Mouse (Mus musculus) left cerebral cortex, adult 18-20 months (tissue): ENCODE data around the gene Kcnip2. TPM values are rescaled to one million over a fixed set of nuclear protein-coding genes. Genes with fewer than 3 reads are reported as not detected.

Source experiments
- DNase-seq, 2 experiments: peaks; one replicate each; pipeline ENCODE4 v3.0.0; 2021 to 2022; ENCODE audit warnings: low spot score in 2 of 2, mixed read lengths in 1 of 2
- total RNA-seq, 2 experiments: library from RNA; stranded (reverse); gene quantifications; 2 replicates each; pipeline ENCODE4 v1.2.3; 2021

The Kcnip2 gene
- total RNA-seq, 2 experiments from 2014 or later, result 148 to 164 TPM

DNA sequence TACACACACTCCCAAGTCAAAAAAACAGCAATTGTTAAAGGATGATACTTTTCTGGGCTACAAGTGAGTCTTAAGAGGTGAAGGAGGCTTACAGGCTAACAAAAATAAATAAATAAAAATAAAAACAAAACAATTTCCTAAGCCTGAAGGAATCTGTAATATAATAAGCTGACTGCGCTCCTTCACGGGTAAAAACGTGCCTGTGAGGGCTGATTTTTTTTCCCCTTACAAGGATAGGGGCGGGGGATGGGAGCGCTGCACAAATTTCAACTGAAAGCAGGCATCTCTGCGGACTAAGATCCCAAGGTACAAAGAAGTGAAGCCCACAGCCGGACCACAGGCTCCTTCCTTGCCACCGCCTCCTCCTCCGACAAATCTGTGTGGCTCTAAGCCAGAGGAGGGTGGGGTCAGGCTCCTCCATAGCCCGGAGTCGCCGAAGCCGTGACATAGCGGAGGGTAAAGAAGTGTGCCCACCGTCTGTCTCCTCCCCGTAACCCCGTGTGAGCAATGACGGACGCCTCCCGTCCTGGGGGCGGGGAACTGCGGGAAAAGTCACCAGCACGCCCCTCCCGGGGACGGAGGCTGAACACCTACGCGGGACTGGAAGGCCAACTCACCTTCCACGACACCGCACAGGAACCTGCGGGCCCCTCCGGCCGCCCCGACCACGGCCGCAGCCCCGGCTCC, 33.4 kb downstream of the Kcnip2 start:
- peak; percentile 45 to 54 for DNase-seq

DNA sequence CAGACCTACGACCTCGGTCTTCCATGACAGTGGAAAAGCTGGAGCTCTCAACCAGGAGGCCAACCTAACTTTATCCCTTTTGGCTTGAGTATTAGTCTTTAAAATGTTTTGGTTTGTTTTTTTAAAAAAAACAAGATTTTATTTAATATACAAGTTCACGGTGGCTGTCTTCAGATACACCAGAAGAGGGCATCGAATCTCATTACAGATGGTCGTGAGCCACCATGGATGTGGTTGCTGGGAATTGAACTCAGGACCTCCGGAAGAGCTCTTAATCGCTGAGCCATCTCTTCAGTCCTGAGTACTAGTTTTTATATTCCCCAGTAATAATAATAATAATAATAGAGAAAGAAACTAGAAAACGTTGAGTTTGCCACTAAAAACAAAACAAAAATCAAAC, 34.2 kb downstream of the Kcnip2 start:
- no peak for DNase-seq

GRCm38 (mm10) chr19:45780350-45780915, 35.4 kb downstream of the Kcnip2 start:
- no peak for DNase-seq

- DNase-seq, result peak; percentile 31 to 48
Observed at GRCm38 (mm10) chr19:45775486-45775885, 40.4 kb downstream of the Kcnip2 start.

GRCm38 (mm10) chr19:45771501-45771900, 44.4 kb downstream of the Kcnip2 start:
- no peak for DNase-seq

GRCm38 (mm10) chr19:45760810-45761209, 55.1 kb downstream of the Kcnip2 start:
- no peak for DNase-seq

- DNase-seq, result no peak
Observed at GRCm38 (mm10) chr19:45758671-45759070, 57.2 kb downstream of the Kcnip2 start.

- DNase-seq, result no peak
Observed at GRCm38 (mm10) chr19:45753551-45753950, 62.3 kb downstream of the Kcnip2 start.

DNA sequence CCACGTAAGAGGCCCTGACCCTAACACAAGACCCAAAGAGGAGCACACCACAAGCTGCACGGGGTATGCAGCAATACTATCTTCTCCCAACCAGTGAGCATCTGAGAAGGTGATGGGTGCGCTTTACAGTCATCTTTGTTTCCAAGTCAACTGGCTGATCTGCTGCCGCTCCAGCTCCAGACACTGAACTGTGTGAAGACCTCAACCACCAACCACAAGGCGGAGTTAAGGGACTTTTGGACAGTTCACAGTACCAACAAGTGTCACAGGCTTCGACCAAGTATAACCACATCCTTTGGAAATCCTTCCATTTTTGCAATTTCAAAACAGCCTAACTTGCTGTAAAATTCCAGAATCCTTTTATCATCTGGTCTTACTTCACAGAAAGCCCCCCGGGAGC, 64.0 kb downstream of the Kcnip2 start:
- DNase-seq, result no peak

DNA sequence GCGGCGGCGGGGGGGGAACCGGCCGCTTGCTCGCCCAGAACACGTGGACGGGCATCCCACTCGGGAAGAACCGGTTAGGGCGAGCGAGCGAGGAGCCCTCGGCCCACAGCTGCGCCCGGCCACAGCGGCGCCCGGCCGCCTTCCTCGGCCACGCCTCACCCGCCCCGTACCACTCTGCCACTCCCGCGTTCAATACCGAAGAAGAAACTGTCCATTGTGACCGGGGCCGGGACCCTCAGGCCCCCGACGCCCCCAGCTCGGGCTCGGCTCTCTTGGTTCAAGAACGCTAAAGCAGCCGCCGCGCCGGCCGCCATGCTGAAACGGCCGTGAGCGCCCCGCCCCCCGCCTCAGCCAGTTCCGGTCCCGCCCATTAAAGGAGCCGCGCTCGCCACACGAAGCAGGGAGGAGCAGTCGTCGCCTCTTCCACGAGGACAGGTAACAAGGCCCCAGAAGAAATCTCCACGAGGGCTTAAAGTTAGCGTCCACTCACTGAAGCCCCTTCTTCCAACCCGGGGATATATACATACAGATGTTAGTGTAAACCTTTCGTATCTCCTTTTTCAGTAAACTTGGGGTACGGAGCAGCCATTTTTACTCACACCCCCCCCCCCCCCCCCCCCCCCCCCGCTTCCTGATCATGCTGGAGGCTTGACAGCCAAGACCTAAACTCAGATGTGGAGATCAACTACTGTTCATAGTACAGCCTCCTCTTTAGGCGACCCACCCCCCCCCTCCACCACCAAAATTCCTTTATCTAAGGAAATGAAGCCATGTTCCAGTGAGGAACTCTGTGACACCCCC, 66.4 kb downstream of the Kcnip2 start, which contains the start of gene Npm3:
TSS of gene Npm3 (minus strand) at position 349 of the 801 bp plus-strand sequence.
- DNase-seq, result peak; percentile 74 to 82

- no peak for DNase-seq
Observed at GRCm38 (mm10) chr19:45748691-45749242, 67.1 kb downstream of the Kcnip2 start.

DNA sequence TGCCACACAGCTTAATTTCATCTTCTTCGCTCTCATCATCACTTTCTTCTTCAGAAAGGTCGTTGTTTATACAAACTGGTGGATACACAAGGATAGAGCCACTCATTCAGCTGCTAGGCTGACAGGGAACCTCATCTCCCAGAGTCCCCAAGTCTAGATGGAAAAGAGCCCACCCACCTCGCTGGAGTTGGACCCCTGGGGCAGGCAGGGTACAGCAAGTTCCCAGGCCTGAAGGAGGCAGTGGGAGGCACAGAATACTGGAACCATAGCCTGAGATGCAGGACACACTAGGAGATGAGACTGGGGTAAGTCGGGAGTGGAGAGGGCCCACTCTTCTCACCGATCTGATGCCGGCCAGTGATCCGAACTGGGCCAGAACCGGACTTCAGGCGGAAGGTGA, 67.7 kb downstream of the Kcnip2 start:
- DNase-seq, result no peak

GRCm38 (mm10) chr19:45747028-45747867, 68.6 kb downstream of the Kcnip2 start:
- DNase-seq, result peak; percentile 87 to 88

GRCm38 (mm10) chr19:45746153-45747020, 69.5 kb downstream of the Kcnip2 start:
- DNase-seq, result peak; percentile 72 to 77

- DNase-seq, result no peak
Observed at GRCm38 (mm10) chr19:45745344-45746152, 70.3 kb downstream of the Kcnip2 start.

- no peak for DNase-seq
Observed at GRCm38 (mm10) chr19:45743619-45744018, 72.2 kb downstream of the Kcnip2 start.

GRCm38 (mm10) chr19:45742984-45743575, 72.8 kb downstream of the Kcnip2 start:
- no peak for DNase-seq

GRCm38 (mm10) chr19:45742218-45742983, 73.5 kb downstream of the Kcnip2 start, which contains the start of gene Fgf8:
Gene Fgf8, minus strand, starts transcription at chr19:45742915.
- DNase-seq, result peak in 1 of 2 experiments; percentile 5
